Mouse (Mus musculus) right cerebral cortex, postnatal 14 days (tissue): ENCODE data around the gene Arrb2.
A peak's percentile ranks its signal among the peaks of the same experiment; 100 is the strongest.
"Not testable (repeated sequence)": the region's sequence is repeated elsewhere in the genome, so short reads cannot be mapped to it uniquely, and the experiment has no call there.

Experiments used
- DNase-seq: peaks from one replicate; pipeline ENCODE4 v3.0.0; 2022

Arrb2 gene

DNA sequence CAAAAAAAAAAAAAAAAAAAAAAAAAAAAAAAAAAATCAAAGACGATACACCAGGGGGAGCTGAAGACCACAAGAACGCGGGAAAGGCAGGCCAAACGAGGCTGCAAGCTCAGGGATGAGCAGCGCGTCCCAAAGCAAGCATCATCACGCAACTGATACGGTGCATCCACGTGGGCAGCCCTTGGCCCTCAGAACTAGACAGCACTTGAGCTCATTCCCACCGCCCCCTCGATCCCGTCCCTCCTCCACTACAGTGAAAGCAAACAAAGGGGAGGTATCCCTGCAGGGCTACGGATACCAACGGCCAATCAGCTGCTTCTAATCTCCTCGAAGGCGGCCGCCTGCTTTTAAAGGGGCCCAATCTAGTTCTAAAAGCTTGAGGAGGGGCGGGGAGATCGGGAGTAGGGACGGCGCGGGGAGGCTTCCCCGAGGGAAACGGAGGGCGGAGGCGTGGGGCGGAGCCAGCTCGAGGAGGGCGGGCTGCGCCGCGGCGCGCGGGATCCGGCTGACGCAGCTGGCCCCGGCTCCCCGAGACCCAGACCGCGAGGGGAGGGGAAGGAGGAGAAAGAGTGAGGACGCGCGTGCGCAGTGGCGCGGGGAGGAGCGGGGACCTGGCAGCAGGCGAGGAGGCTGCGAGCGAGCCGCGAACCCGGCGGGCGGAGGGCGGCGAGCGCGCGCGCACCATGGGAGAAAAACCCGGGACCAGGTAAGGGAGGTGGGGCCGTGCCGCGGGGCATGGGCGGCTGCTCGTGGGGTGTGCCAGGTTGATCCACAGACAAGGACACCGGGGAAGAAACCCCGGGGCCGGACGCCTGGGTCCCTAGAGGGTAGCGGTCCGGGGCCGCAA, at the start of gene Arrb2:
Gene Arrb2 (plus strand): TSS at position 588 of the 847 bp plus-strand sequence.
- peak; percentile 99 for DNase-seq

DNA sequence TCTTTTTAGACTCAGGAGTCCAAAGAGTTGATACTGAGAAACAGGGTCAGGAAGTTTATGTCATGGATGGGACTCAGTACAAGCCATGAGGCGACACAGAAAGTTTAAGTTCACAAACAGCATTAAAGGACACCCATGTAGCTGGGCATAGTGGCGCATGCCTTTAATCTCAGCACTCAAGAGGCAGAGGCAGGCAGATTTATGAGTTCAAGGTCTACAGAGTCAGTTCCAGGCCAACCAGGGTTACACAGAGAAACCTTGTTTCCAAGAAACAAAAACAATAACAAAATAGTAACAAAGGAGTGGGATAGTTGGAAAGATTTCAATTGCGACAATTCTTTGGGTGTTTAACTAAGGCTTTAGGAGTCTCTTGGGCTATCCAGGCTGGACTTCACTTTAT, 48.3 kb upstream of the Arrb2 start:
- DNase-seq = no peak

DNA sequence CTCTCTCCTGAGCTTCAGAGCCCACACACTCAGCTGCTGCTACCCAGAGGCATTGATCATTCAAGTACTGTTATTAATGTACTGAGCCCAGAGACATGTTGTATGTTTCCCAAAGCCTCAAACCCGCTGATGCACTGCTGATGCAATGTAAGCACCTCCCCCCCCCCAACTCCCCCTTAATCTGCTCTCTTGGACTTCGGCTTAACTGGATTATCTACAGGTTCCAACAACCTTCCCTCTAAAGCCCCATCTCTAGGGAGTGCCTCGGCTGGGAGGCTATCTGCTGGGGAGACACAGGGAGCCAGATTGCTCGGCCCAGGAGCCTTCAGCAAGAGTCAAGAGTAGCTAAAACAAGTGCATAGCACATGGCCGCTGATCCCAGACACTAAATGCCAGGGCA, 45.0 kb upstream of the Arrb2 start:
- no peak for DNase-seq

GRCm38 (mm10) chr11:70389421-70389820, 43.0 kb upstream of the Arrb2 start:
- DNase-seq = peak; percentile 46

DNA sequence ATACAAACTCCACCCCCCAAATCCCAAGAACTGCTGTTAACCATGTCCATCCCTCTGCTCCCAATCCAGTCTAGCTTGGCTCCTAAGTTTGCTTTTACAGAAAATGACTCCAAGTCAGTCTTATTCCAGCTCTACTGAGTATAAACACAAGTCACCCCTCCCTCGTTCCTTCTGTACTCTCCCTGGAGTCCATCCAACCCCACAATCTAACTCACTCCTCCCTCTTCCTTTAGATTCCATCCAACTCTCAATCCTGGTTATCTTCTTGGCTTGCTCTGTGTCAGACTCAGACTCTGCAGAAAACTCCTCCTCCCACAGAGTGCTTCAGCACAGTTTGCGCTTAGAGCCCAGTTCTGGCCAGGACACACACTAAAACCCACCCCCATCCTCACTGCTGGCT, 28.8 kb upstream of the Arrb2 start:
- no peak for DNase-seq

GRCm38 (mm10) chr11:70409594-70410296, 22.7 kb upstream of the Arrb2 start, which contains the start of gene Pelp1:
Gene Pelp1, minus strand, starts transcription at chr11:70410031.
- DNase-seq = peak; percentile 90

- DNase-seq = no peak
Observed at GRCm38 (mm10) chr11:70410297-70410643, 22.2 kb upstream of the Arrb2 start.

DNA sequence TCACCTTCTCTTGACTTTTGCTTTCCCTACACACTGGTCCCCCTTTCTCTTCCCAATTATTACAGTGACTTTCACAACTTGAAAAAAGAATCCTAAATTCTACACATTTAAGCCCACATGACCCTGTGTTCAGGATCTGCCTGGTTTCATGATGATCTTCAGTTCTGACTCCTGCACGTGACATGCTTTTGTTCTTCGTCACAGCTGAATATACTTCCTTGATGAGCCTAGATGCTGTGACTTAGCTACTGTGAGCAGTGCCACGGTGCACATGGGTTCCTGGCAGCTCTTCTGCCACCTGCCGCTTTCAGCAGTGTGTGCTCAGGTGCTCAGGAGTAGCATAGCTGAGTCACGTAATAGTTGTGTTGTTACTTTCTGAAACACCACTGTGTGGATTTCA, 19.8 kb upstream of the Arrb2 start:
- DNase-seq = no peak

GRCm38 (mm10) chr11:70413961-70414360, 18.5 kb upstream of the Arrb2 start:
- peak; percentile 75 for DNase-seq

DNA sequence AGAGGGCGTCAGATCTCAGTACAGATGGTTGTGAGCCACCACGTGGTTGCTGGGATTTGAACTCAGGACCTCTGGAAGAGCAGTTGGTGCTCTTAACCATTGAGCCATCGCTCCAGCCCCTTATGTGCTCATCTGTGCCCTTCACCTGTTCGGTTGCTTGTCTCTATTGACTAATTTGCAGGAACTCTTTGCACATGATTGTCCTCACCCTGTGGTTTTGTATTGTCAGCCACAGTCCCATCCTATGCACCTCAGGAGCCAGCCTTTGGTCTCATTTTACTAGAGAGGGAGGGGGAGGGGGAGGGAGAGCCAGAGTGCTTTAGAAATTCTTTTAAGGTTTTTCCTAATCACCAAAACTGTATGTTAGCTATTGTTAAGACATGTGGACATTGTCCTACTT, 14.2 kb upstream of the Arrb2 start:
- DNase-seq = no peak

- no peak for DNase-seq
Observed at GRCm38 (mm10) chr11:70419486-70419885, 12.9 kb upstream of the Arrb2 start.

GRCm38 (mm10) chr11:70426598-70426997, 5.8 kb upstream of the Arrb2 start:
- DNase-seq = not testable (repeated sequence)

DNA sequence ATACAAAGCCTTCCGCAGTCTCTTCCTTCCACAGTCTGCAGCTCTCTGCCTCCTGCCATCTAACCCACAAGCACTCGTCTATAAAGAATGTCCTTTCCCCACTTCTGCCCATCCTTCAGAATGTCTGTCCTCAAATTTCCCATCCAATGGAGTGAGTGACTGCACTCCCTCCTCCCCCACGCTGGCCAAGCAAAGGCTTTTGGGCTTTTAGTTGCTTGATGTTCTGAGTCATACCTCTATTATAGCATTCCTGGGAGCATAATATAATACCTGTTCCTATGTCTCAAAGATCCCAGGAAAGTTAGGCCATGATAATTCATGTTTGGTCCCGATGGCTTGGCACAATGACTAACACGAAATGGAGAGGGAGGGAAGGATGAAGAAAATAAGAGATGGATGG, 861 bp upstream of the Arrb2 start:
- DNase-seq = no peak

DNA sequence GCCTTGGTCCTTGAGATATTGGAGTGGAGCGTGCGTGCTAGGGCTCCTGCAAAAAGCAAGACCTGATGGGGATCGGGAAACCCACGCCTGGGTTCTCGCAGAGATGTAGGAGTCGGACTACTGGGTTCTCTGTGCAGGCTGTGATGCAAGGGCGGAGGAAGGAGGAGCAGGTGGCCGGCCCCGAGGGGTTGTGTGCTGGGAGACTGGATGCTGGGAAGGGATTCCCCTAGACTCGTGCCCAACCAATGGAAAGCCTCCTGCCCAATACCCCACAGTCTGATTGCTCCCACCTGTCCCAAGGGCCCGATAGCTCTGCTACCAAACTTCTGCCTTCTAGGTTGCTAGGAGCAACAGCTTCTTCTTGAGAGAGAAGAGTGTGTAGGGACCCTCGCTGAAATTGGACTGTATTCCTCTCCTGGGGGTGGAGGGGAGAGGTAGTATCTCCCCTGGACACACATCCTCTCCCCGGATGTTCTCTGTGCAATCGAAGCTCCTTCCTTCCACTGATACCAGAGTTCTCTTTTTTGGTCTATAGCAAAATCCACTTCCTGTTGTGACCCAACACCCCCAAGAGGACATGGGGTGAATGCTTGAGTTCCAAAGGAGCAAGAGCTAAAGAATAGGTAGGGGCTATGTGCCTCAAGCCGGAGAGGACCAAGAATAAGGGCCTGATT, 597 bp downstream of the Arrb2 start:
- peak; percentile 56 for DNase-seq

- no peak for DNase-seq
Observed at GRCm38 (mm10) chr11:70433569-70433943, 1.1 kb downstream of the Arrb2 start.

DNA sequence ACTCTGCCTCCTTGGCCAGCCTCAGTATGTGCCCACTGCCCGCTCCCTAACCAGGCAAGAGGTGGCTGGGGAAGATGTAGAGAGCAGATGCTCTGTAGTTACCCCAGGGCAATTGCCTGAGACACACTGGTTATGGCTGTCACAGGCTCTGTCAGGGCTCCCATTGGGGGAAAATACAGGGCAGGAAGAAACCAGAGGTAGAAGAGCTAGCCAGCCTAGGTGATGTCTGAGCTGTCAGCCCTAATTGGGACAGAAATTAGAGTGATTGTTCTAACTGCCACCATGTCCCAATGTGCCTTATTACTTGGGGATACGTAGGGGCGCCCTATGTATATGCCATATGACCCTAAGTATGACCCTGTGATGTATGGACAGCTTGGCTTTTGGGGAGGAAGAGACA, 1.5 kb downstream of the Arrb2 start:
- no peak for DNase-seq

DNA sequence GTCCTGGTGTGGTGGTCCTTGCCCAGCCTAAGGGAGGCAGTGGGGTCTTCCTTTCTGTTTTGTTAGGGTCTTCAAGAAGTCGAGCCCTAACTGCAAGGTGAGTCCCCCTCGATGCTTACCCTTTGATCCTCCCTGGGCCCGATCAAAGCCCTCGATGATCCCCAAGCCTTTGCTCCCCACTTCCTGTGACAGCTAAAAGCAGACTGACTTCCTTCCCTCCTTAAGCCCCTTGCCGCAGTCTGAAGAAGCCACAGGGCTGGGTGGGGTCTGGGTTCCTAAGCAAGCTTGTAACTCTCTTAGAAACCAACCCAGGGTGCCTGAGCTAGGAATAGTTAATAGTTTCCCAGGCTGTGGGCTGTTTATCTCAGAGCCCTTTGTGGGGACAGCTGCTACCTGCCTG, 3.0 kb downstream of the Arrb2 start:
- DNase-seq = no peak

DNA sequence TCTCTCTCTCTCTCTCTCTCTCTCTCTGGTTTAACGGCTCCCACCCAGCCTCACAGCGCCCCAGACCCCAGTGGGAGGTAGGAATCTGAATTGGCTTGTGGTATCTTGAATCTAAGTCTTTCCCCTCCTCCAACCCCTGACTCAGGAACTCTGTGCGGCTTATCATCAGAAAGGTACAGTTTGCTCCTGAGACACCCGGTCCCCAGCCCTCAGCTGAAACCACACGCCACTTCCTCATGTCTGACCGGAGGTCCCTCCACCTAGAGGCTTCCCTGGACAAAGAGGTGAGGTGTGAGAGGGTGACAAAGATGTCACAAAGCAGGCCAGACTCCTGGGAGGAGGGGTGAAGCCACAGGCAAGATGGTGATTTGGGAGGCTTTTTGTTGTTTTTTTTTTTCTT, 5.0 kb downstream of the Arrb2 start:
- DNase-seq = no peak

- no peak for DNase-seq
Observed at GRCm38 (mm10) chr11:70438728-70439374, 6.4 kb downstream of the Arrb2 start.

DNA sequence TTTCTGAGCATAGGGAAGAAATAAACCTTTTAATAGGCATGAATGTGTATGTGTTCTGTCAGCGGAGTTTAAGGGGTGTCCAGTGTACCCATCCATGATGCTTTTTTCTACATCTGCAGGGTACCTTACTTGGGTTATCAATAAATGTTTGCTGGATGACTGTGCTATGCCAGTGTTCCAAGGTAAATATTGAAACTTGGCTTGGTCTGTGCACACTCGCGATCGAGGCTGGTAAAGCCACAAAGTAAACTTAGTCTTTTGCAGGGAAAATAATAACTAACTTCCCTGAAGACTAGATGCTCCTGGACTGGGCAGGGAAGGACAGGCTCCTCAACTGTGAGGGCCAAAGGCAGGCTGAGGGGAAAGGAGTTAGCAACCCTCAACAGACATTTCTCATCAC, 8.2 kb downstream of the Arrb2 start:
- DNase-seq = no peak

GRCm38 (mm10) chr11:70441882-70442281, 9.4 kb downstream of the Arrb2 start:
- no peak for DNase-seq

- DNase-seq = no peak
Observed at GRCm38 (mm10) chr11:70443964-70444363, 11.5 kb downstream of the Arrb2 start.

- no peak for DNase-seq
Observed at GRCm38 (mm10) chr11:70444667-70445066, 12.2 kb downstream of the Arrb2 start.
